Mouse (Mus musculus) cerebellum, adult 9-11 months (tissue): ENCODE data around the gene Gm20388.

Source experiments
- DNase-seq: peaks from one replicate; pipeline ENCODE4 v3.0.0; 2022

The Gm20388 gene

GRCm38 (mm10) chr8:121484072-121484782 lies 1573.6 kb downstream of the Gm20388 start:
- no peak for DNase-seq

DNA sequence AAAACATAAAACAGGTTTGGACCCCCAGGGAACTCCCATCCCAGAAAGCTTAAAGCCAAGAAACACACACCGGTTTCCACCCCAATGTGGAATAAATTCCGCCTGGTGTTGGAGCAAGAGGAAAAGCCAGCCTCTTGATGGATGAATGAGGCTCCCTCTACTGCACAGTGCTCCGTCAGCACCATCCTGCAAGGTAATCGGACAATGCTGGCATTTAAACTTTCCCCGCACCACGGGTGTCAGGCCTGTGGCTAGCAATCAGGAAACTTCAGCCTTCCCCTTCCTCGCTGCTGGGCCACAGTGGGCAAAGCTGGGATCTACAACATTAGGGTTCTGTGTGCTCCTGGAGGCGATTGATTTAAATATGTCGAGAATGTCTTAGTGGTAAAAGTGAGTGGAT lies 1581.0 kb downstream of the Gm20388 start:
- no peak for DNase-seq

DNA sequence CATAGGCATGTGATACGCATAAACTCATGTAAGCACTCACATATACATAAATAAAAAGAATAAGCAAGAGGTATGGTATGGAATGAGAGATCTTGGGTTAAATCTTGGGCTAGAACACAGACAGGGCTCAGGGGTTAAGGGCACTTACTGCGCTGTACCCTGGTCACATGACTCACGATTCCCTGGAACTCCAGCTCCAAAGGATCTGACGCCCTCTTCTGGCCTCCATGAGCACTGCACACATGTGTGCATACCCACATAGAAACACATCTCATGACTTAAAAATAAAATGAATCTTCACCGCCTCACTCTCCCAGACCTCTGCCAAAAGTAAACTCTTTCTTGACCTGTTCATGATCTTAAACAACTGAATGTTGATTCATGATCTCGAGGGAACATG lies 1587.0 kb downstream of the Gm20388 start:
- no peak for DNase-seq

GRCm38 (mm10) chr8:121511751-121512150 lies 1601.1 kb downstream of the Gm20388 start:
- no peak for DNase-seq

GRCm38 (mm10) chr8:121513429-121513828 lies 1602.8 kb downstream of the Gm20388 start:
- DNase-seq: peak; percentile 66

DNA sequence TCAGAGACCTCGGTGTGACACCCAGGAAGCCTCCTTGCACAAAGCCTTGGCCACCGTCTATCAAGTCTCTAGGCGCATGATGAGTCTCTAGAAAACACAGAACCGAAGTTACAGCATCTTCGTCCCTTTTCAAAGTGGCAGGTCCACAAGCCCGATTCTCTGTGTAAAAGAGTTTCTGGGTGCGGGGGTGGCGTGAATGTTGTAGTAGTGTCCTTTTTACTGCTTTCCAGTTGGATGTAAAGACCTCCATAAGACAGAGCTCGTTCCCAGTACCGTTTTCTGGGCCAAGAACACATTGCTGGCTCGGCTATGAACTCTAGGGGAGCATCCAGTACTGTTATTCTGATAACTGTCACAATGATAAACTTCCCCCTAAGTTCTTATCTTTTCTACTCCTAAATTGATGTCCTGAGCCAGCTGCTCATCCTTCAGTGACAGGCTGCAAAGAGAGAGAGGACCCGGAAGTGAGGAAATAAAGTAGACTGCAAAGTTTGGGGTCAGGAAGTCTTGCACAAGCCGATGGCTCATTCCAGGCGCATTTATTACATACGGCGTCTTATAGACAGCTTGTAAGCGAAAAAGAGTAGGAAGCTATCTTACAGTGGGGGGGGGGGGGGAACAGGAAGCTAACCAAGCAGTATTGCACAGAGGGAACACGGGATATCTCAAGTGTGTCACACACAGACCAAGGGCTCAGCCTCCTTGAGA lies 1614.6 kb downstream of the Gm20388 start:
- no peak for DNase-seq

- no peak for DNase-seq
Observed at GRCm38 (mm10) chr8:121526811-121527550, 1616.3 kb downstream of the Gm20388 start.

DNA sequence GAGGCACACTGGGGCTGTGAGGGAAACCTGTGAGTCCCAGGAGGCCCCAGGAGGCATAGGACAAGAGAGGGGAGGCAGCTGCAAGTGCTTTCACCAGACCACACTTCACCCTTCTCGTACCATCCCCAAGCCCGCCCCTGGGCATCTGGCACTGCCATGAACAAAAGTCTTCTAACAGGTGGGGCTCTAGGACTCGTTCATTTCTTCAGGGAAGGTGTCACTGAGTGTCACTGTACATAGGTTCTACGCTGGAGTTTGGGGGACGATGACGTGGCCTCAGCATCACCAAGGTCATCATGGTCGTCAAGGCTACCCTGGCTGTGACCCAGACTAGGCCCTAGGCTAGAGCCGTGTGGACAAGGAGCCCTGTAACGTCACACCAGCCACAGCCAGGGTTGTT lies 1617.1 kb downstream of the Gm20388 start:
- DNase-seq: no peak

- DNase-seq: no peak
Observed at GRCm38 (mm10) chr8:121528790-121529189, 1618.1 kb downstream of the Gm20388 start.

DNA sequence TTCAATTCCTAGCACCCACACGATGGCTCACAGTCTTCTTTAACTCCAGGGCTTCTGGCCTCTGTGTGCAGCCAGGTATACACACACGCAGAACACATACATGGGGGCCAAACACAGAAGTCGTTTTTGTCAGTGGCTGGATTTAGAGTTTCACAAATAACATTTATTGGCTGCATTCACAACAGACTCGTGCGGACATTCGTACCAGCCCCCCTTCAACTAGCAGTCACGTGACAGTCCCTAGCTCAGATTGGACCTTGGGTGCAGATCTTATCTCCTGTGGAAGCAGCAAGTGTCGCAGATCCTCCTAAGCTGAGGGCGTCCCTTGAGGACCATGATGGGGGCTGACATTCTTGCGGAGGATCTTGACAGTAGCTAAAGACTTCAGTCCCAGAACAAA lies 1620.0 kb downstream of the Gm20388 start:
- no peak for DNase-seq

GRCm38 (mm10) chr8:121532381-121532780 lies 1621.7 kb downstream of the Gm20388 start:
- DNase-seq: no peak

DNA sequence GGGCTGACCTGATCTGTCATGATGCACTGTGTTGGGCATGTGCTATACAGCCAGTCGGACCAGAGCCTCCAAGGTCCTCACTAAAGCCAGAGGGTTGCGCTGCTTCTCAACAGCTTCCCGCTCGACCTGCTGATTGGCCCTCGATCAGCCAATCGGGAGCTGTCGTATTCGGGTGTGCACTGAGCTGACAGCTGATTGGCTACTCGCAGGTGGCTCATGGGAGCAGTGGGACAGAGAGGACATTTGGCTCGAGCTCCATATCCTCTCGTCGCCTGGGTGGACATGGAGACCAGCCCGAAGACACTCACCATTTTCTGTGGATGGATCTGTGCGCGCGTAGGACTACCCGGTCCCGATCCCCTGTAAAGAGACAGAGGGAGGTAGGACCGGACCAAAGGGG lies 1631.2 kb downstream of the Gm20388 start:
- DNase-seq: no peak

DNA sequence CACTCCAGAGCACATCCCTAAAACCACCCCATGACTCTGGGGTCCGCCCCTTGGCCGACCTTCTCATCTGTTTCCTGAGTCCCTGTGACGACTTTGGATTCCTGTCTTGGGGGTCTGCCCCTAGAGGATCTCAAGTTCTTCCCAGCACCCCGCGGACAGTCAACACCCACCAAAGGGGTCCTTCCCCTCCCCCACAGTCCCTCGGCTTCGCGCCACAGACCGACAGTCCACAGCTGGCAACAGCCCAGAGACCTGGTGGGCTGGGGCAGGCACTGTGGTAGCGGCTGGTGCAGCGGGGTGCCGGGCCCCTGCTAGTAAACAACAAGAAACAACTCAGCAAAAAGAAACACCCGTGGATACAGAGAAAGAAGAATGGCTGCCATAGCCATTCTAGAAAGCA lies 1632.3 kb downstream of the Gm20388 start:
- no peak for DNase-seq

- DNase-seq: no peak
Observed at GRCm38 (mm10) chr8:121544276-121544785, 1633.7 kb downstream of the Gm20388 start, which contains the start of gene 1700018B08Rik. 1700018B08Rik (minus strand) TSS chr8:121544320.

DNA sequence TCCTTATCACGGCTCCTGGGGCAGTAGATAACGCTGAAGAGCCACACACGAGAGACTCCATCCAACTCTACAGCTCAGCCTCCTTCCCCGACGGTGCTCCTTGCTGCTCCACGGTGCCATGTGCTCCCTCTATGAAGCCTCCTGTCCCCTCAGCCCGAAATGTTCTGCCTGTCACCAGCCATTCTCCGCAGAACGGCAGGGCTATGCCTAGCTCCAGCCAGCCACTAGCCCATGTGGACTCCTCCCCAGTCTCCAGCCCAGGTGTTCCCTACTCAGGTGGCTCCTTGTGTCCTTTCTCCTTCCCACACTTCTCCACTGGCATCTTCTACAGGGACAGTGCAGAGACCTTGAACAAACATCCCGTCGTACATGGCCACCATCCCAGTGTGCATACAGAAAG lies 1634.3 kb downstream of the Gm20388 start:
- DNase-seq: no peak

DNA sequence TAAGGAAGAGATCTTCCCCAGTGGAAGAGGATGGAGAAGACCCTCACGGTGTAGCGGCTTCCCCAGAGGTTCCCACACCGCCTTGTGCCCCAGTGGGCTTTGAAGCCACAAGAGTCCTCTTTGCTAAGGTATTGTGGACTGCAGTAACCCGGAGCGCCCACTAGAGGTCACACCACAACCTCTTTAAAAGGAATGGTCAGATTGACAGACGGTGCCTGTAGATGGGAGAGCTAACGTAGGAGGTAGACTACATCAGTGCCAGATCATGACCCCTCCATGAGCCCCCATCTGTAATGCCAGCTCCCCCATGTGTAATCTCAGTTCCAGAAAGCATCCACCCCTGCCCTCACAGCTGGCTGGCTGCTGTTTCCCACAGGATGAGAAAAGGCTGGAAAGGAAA lies 1636.5 kb downstream of the Gm20388 start:
- DNase-seq: peak; percentile 74

DNA sequence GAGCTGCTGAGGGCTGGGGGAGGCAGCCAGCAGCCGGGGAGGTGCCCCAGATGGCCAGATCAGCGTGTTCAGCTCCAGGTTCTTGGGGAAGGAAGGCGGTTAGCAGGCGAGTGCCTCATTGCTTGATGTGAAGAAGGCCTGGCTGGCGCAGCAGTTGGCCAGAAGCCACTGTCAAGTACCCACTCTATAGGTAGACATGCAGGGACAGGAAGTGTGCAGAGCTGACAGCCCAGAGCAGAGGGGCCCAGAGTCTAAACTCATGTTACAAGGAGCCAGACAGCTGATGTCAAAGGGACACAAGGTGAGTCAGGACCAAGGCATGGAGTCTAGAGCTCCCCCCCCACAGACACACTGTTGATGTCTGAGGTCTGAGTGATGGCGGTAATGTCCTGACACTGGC lies 1639.4 kb downstream of the Gm20388 start:
- DNase-seq: no peak

- peak; percentile 3 for DNase-seq
Observed at GRCm38 (mm10) chr8:121551065-121551985, 1640.7 kb downstream of the Gm20388 start.

DNA sequence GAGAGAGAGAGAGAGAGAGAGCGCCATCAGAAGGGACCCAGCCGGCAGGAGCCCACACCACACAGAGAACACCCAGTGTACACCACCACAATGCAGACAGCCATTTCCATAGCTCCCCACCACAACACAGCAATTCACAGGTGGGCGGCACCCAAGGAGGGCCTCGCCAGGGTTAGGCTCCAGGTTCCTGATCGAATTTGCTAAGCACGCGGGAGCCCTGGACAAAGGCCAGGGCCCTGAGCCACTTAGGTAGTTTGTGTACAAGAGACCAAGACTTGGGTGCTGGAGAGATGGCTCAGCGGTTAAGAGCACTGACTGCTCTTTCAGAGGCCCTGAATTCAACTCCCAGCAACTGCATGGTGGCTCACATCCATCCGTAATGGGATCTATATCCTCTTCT lies 1641.9 kb downstream of the Gm20388 start:
- peak; percentile 2 for DNase-seq

DNA sequence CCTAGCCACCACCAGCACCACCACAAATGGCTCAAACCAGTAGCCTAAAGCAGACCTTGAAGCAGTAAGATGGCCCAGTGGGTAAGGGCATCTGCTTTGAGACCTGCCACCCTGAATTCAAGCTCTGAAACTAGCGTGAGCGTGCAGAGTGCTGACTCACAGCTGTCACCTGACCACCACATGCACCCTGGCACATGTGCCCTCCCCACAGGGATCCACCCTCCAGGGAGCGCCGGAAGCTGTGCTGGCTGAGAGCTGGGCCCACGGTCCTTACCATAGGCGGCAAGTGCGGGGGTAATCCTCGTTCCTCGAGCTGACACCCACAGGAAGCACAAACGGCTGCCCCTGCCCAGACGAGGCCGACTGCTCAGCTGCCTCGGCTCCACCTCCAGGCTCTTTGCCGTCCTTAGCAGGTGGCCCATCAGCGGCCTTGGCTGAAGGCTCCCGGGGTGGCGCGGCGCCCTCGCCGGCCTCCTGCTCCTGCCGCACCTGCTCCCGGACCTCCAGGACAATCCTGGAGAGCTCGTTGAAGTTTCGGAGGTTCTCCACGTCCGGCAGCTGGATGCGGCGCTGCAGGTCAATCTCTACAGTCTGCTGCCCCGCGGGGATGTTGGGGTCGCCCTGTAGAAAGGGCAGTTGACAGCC lies 1643.3 kb downstream of the Gm20388 start:
- DNase-seq: peak; percentile 10

DNA sequence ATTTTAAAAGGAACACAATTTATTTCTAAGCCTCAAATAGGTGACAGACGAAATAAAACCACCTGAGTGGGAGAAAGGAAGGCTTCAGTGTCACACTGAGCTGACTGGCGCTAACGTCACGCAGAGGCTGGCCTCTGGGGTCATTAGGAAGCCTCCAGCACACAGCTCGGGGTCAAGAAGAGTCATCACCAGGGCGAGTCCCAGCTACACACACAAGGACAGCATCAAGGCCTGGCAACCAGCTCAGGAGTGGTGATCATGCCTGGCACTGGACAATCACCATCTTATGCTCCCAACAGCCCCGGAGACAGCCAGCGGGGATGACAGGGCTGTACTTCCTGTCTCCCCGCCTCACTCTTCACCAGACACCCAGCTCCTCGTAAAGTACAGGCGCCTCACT lies 1647.1 kb downstream of the Gm20388 start:
- peak; percentile 7 for DNase-seq

GRCm38 (mm10) chr8:121558538-121558937 lies 1647.9 kb downstream of the Gm20388 start:
- DNase-seq: peak; percentile 16
